Mouse (Mus musculus) frontal cortex, adult 2 months (tissue): ENCODE results near the gene Fbxl2. TPM values are rescaled to one million over a fixed set of nuclear protein-coding genes. Genes with fewer than 3 reads are reported as not detected.
"Not testable (repeated sequence)": the region's sequence is repeated elsewhere in the genome, so short reads cannot be mapped to it uniquely, and the experiment has no call there.

Experiments used
- DNase-seq, 2 experiments: peaks; one replicate each; pipeline ENCODE4 v3.0.0; 2022; ENCODE audit warnings: low spot score in 1 of 2; ENCODE audit errors: extremely low spot score in 1 of 2
- polyA plus RNA-seq: library from polyadenylated mRNA; depleted of rRNA; stranded (reverse); fragments of >200 nt; gene quantifications from 2 replicates; pipeline ENCODE4 v1.2.3, GENCODE M21; 2012; rRNA removed

Gene Fbxl2
- 46.9 and 50.3 TPM in 2 replicates for polyA plus RNA-seq

- no peak for DNase-seq
Measured at GRCm38 (mm10) chr9:114046028-114046427, at the start of gene Fbxl2. TSS of gene Fbxl2 (minus strand) at chr9:114046191.

- no peak for DNase-seq
Measured at GRCm38 (mm10) chr9:114094854-114095253, 48.9 kb upstream of the Fbxl2 start.

GRCm38 (mm10) chr9:114092188-114092587 is 46.2 kb upstream of the Fbxl2 start:
- peak in 1 of 2 experiments; percentile 37 for DNase-seq

- DNase-seq: not testable (repeated sequence)
Measured at GRCm38 (mm10) chr9:114088885-114089284, 42.9 kb upstream of the Fbxl2 start.

- DNase-seq: no peak
Measured at GRCm38 (mm10) chr9:114087106-114087815, 41.3 kb upstream of the Fbxl2 start.

GRCm38 (mm10) chr9:114086422-114086821 is 40.4 kb upstream of the Fbxl2 start:
- no peak for DNase-seq

- peak; percentile 41 to 62 for DNase-seq
Measured at GRCm38 (mm10) chr9:114073681-114074080, 27.7 kb upstream of the Fbxl2 start.

GRCm38 (mm10) chr9:114069372-114069771 is 23.4 kb upstream of the Fbxl2 start:
- DNase-seq: no peak

- no peak for DNase-seq
Measured at GRCm38 (mm10) chr9:114068494-114069053, 22.6 kb upstream of the Fbxl2 start.

GRCm38 (mm10) chr9:114057090-114057796 is 11.3 kb upstream of the Fbxl2 start, which contains the start of gene Susd5:
TSS of gene Susd5 (plus strand) at chr9:114057140.
- DNase-seq: peak in 1 of 2 experiments; percentile 8

- DNase-seq: no peak
Measured at GRCm38 (mm10) chr9:114052866-114053265, 6.9 kb upstream of the Fbxl2 start.

- no peak for DNase-seq
Measured at GRCm38 (mm10) chr9:114052031-114052430, 6.0 kb upstream of the Fbxl2 start.

- DNase-seq: peak in 1 of 2 experiments; percentile 56
Measured at GRCm38 (mm10) chr9:114050778-114051177, 4.8 kb upstream of the Fbxl2 start.

GRCm38 (mm10) chr9:114050106-114050505 is 4.1 kb upstream of the Fbxl2 start:
- no peak for DNase-seq

- no peak for DNase-seq
Measured at GRCm38 (mm10) chr9:114046676-114047075, 685 bp upstream of the Fbxl2 start.

- no peak for DNase-seq
Measured at GRCm38 (mm10) chr9:114044446-114044845, 1.5 kb downstream of the Fbxl2 start.

- no peak for DNase-seq
Measured at GRCm38 (mm10) chr9:114042490-114042889, 3.5 kb downstream of the Fbxl2 start.

- DNase-seq: no peak
Measured at GRCm38 (mm10) chr9:114040945-114041344, 5.0 kb downstream of the Fbxl2 start.

GRCm38 (mm10) chr9:114026261-114026934 is 19.6 kb downstream of the Fbxl2 start:
- peak; percentile 76 to 89 for DNase-seq

GRCm38 (mm10) chr9:114025846-114026245 is 20.1 kb downstream of the Fbxl2 start:
- no peak for DNase-seq

GRCm38 (mm10) chr9:114025182-114025581 is 20.8 kb downstream of the Fbxl2 start:
- DNase-seq: no peak
